Mouse (Mus musculus) cortical plate, adult 2 months (tissue): ENCODE data around the gene Zfp536.

Experiments used
- CTCF ChIP-seq: fragments of 200-500 bp; IDR thresholded peaks from 2 replicates; pipeline ENCODE4 v1.5.1; 2011; ENCODE audit warnings: mild to moderate bottlenecking, control low read depth, low read length; ENCODE audit not compliant: insufficient read depth; ENCODE audit errors: extremely low read depth
- POLR2A ChIP-seq: fragments of 200-500 bp; IDR thresholded peaks from 2 replicates; pipeline ENCODE4 v1.6.1; 2011; ENCODE audit warnings: mild to moderate bottlenecking, low read length, control low read depth; ENCODE audit not compliant: insufficient read depth; ENCODE audit errors: extremely low read depth

DNA sequence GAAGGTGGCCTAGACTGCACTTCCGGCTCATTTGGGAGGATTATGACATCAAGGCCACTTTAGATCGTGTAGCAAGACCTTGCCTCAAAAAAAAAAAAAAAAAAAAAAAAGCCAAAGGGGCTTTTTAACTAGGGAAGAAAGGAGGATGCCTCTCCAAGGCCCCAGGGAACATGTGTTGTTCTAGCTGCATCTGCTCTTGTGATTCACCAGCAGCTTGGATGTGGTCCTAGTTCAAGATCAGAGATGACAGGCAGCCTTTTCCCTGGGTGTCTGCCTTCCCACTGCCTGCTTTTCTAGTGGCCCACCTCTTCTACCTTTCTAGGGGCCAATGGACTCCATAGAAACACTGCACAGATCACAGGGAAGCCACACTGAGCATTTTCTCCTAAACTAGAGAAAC is 350.5 kb downstream of the Zfp536 start:
- TF ChIP-seq CTCF (no peak), POLR2A (no peak)
